Mouse (Mus musculus) heart, embryonic 12.5 days (tissue): ENCODE results near the gene Zc3h14. TPM values are rescaled to one million over a fixed set of nuclear protein-coding genes. Genes with fewer than 3 reads are reported as not detected.

Source experiments
- ATAC-seq: fragments of 200-750 bp; cut with Nextera tagmentation; 2 replicates; pipeline ENCODE4 v1.8.0; 2017; ENCODE audit warnings: moderate TSS enrichment, moderate library complexity; ENCODE audit not compliant: insufficient number of reproducible peaks, low FRiP score
- H3K27ac ChIP-seq: fragments of 300-500 bp; sonication (generic); 2 replicates; pipeline ENCODE4 v1.5.1; 2016; ENCODE audit warnings: mild to moderate bottlenecking, moderate library complexity; ENCODE audit not compliant: poor library complexity, severe bottlenecking
- H3K27me3 ChIP-seq: fragments of 300-500 bp; sonication (generic); replicated peaks from 2 replicates; pipeline ENCODE4 v1.6.1; 2016; ENCODE audit warnings: mild to moderate bottlenecking, moderate library complexity
- H3K36me3 ChIP-seq: fragments of 300-500 bp; sonication (generic); 2 replicates; pipeline ENCODE4 v1.6.1; 2016; ENCODE audit warnings: mild to moderate bottlenecking, moderate library complexity
- H3K4me1 ChIP-seq: fragments of 300-500 bp; sonication (generic); replicated peaks from 2 replicates; pipeline ENCODE4 v1.6.1; 2016; ENCODE audit warnings: mild to moderate bottlenecking
- H3K4me2 ChIP-seq: fragments of 300-500 bp; sonication (generic); 2 replicates; pipeline ENCODE4 v1.6.1; 2016; ENCODE audit warnings: mild to moderate bottlenecking, moderate library complexity
- H3K4me3 ChIP-seq: fragments of 300-500 bp; sonication (generic); 2 replicates; pipeline ENCODE4 v1.5.1; 2016; ENCODE audit warnings: mild to moderate bottlenecking
- H3K9ac ChIP-seq: fragments of 300-500 bp; sonication (generic); 2 replicates; pipeline ENCODE4 v1.6.1; 2016; ENCODE audit warnings: mild to moderate bottlenecking, moderate library complexity
- H3K9me3 ChIP-seq: fragments of 300-500 bp; sonication (generic); replicated peaks from 2 replicates; pipeline ENCODE4 v1.6.1; 2016; ENCODE audit warnings: mild to moderate bottlenecking, moderate library complexity
- WGBS: fragments of 180-500 bp; shearing (Covaris S2); methylation state at CpG from one replicate; pipeline ENCODE4 v1.1.7; 2016; 5-methylcytosine and 5-hydroxymethylcytosine counted together
- polyA plus RNA-seq: library from polyadenylated mRNA; unstranded; fragments of >200 nt; fragmentation: Nextera tagmentation; extraction: Ambion mirVana; gene quantifications from 2 replicates; pipeline ENCODE4 v1.2.1, GENCODE M21; 2016

Gene Zc3h14
- 112 and 117 TPM in 2 replicates for polyA plus RNA-seq

DNA sequence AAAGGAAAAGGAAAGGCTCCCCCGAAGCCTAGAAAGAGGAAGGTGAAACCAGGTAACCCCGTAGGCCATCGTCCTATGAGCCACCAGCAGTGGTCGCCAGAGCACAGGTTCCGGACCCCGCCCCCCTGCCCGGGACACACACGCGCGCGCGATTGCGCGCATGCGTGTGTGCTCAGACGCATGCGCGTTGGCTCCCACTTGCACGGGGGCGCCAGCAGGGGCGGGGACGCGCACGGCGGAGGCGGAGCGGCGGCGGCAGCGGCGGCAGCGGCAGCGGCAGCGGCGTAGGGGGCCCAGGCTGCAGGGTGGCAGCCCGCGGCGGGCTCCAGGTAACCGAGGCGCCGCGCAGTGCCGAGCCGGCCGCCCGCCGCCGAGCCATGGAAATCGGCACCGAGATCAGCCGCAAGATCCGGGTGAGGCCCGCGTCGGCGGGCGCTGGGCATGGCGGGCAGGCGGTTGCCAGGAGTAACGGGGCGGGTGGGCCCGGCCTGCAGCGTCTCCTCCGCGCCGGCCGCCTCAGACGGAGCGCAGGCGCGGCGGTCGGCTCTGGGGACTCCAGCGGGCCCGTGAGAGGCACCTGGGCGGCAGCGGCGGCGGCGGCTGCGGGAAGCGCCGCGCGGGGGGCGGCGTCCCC is at the start of gene Zc3h14:
TSS of gene Zc3h14 (plus strand) at position 219 of the 634 bp plus-strand sequence.
- H3K27ac ChIP-seq = peak within 1 kb of the TSS; percentile 91
- H3K4me1 ChIP-seq = peaks cover 16% of the 10 kb centered on the region
- peak; percentile 95 for ATAC-seq
- under 1% methylated on average over 76 of the region's 87 CpGs for WGBS
- H3K9ac ChIP-seq = peak within 1 kb of the TSS; percentile 95
- H3K4me3 ChIP-seq = peak within 1 kb of the TSS; percentile 96
- no peaks in the 10 kb centered on the region for H3K9me3 ChIP-seq
- 0 out of 2 replicates have a peak, but pooled peaks cover 3% of the 10 kb centered on the region for H3K36me3 ChIP-seq
- H3K4me2 ChIP-seq = peak within 1 kb of the TSS; percentile 87
- H3K27me3 ChIP-seq = no peaks in the 10 kb centered on the region

DNA sequence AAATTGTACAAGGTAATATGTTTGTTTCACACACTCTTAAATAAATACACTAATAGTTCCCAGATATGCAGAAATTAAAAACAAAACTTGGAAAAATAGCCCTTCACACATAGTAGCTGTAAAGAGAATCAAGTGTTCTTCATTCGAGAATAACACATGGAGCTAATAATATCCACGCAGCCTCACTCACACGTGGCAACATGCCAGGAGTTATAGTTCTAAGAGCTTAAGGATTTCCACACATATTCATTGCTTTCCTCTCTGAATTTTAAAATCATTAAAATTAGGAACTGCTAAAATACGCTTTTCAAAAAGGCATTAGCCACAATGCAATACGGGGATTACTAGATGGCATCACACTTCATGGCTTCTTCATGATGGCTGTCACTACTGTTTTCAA is 49.6 kb upstream of the Zc3h14 start:
- Histone ChIP-seq H3K4me3 (no peak overlapping the region), H3K9ac (no peak overlapping the region), H3K4me2 (no peak overlapping the region), H3K9me3 (no peaks in the 10 kb centered on the region), H3K27ac (no peak overlapping the region), H3K36me3 (peaks cover 54% of the 10 kb centered on the region), H3K27me3 (no peaks in the 10 kb centered on the region), H3K4me1 (0 out of 2 replicates have a peak, but pooled peaks cover 3% of the 10 kb centered on the region)
- whole genome bisulfite sequencing = 67% methylated on average over 5 of the region's 5 CpGs
- ATAC-seq = no peak

DNA sequence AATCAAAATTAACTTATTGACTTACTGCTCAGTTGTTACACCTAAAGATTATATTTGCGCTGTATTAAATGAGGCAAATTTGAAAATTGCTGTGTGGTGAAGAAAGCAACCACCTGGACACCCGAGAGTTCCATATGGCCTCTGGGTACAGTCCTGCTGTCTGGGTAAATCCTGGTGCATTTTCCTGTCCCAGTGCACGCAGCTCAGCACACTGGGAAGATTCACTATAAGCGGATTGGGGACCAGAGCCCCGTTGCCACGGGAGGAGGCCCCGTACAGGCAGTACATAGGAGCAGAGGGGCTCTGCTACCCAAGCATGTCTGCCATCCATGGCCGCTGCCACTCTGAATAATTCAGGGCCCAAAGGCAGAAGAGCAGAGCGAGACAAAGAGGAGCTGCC is 45.2 kb upstream of the Zc3h14 start:
- peaks cover 70% of the 10 kb centered on the region for H3K36me3 ChIP-seq
- WGBS = 85% methylated on average over 9 of the region's 9 CpGs
- H3K4me1 ChIP-seq = 0 out of 2 replicates have a peak, but pooled peaks cover 3% of the 10 kb centered on the region
- no peaks in the 10 kb centered on the region for H3K27me3 ChIP-seq
- ATAC-seq = no peak
- H3K9me3 ChIP-seq = no peaks in the 10 kb centered on the region
- no peak overlapping the region for H3K27ac ChIP-seq
- H3K4me2 ChIP-seq = no peak overlapping the region
- H3K9ac ChIP-seq = no peak overlapping the region
- H3K4me3 ChIP-seq = no peak overlapping the region

DNA sequence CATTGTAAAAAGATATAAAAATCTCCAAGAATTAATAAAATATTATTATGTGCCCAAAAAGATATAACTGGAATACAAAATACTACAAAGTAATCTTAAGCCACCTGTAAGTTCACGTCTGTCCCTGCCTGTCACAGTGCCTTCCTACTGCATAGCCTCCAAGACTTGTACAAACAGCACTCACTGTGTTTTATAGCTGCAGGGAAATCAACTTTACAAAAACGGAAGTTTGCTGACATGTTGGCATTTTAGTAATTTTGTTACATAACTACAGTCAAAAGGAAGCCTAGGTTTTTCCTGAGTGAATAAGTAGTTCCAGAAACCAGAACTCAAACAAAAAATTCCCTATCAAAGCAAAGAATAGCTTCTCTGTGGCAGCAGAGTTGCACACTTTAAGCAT is 43.2 kb upstream of the Zc3h14 start:
- Histone ChIP-seq H3K27ac (no peak overlapping the region), H3K36me3 (peaks cover 76% of the 10 kb centered on the region), H3K9me3 (no peaks in the 10 kb centered on the region), H3K4me1 (no peaks in the 10 kb centered on the region), H3K9ac (no peak overlapping the region), H3K27me3 (no peaks in the 10 kb centered on the region), H3K4me3 (no peak overlapping the region), H3K4me2 (no peak overlapping the region)
- 82% methylated on average over 2 of the region's 2 CpGs for WGBS
- no peak for ATAC-seq

DNA sequence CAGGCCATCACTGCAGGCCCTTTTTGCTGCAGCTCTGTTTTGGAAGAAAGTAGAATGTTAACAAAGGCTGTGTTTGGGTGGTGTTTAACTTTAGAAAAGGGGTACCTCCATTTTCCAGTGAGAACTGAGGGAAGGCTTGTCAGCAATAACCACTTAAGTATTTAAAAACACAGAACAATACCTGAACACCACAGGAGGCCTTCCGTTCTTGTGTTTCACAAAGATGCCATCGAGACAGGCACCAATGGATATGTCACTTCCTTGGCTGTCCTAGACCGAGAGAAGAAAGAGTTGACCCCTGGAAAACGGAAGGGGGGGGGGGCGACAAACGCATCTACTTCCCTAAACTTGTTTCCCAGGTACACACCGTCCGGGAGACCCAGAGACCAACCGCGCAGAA is 42.8 kb upstream of the Zc3h14 start:
- Histone ChIP-seq H3K9me3 (no peaks in the 10 kb centered on the region), H3K27ac (no peak overlapping the region), H3K9ac (no peak overlapping the region), H3K27me3 (no peaks in the 10 kb centered on the region), H3K4me3 (no peak overlapping the region), H3K4me1 (no peaks in the 10 kb centered on the region), H3K4me2 (no peak overlapping the region), H3K36me3 (peaks cover 76% of the 10 kb centered on the region)
- no peak for ATAC-seq
- 84% methylated on average over 10 of the region's 10 CpGs for WGBS

DNA sequence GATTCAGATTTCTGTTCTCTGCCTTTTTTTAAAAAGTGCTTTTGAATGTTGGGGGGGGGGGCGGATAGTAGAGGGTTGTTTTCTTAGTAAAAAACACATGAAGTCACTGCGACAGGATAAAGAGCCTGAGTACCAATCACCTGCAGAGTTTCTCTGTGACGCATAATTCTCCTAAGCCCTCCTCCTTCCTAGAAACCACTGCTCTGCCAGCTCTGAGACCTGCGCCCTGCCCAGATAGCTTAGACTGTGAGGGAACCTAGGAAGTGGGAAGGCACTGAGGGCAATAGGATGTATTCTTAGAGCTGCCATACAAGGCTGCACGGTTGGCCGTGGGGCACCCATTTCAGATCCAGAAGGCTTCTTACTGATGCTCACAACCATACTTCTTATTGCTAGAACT is 33.9 kb upstream of the Zc3h14 start:
- no peaks in the 10 kb centered on the region for H3K27me3 ChIP-seq
- H3K27ac ChIP-seq = no peak overlapping the region
- 68% methylated on average over 6 of the region's 6 CpGs for WGBS
- H3K4me2 ChIP-seq = no peak overlapping the region
- H3K9ac ChIP-seq = no peak overlapping the region
- H3K36me3 ChIP-seq = peaks cover 14% of the 10 kb centered on the region
- H3K4me3 ChIP-seq = no peak overlapping the region
- no peaks in the 10 kb centered on the region for H3K9me3 ChIP-seq
- ATAC-seq = no peak
- peaks cover 30% of the 10 kb centered on the region for H3K4me1 ChIP-seq

DNA sequence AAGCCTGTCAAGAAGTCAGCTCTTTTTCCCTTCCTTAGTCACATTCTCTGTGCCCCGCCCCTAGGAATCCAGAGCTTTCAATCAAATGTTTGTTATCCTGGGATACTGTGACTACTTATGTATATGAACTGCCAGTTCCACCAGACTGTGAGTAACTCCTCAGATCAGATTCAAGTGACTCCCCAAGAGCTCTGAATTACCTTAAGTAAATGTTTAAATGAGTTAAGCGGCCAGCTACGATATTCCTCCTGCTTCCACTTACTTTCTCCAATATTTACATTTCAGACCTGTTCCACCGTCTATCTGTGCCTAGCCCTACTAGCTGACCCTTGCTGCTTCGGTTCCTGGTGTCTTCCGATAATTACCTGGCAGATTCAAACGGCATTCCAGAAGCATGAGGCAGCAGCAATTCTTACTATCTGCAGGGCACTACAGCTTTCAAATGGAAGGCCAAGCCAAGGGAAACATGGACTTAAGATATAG is 33.1 kb upstream of the Zc3h14 start:
- peaks cover 7% of the 10 kb centered on the region for H3K36me3 ChIP-seq
- WGBS = 22% methylated on average over 7 of the region's 7 CpGs
- H3K9ac ChIP-seq = no peak overlapping the region
- no peaks in the 10 kb centered on the region for H3K9me3 ChIP-seq
- ATAC-seq = no peak
- H3K4me3 ChIP-seq = no peak overlapping the region
- peaks cover 30% of the 10 kb centered on the region for H3K4me1 ChIP-seq
- H3K27ac ChIP-seq = 0 out of 2 replicates have a peak overlapping the region, but pooled peaks have one; percentile 64
- H3K27me3 ChIP-seq = no peaks in the 10 kb centered on the region
- no peak overlapping the region for H3K4me2 ChIP-seq

DNA sequence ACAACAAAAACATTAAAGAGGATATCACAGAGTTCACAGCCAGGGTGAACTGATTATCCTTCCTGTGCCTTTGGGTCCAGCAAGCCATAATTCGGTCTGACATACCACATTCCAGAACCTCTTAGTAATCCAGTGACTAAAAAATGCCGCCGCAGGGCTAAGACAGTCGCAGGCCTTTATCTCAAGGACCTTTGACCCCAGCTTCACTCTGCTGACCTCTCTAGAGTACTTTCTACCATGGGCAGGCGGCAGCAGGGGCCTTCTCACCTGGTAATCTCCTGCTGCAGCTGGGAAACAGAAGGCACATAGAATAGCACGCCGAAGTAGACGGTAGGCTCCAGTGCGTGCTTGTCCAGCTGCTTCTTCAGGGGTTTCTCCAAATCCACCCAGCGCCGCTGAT is 32.0 kb upstream of the Zc3h14 start:
- no peak overlapping the region for H3K9ac ChIP-seq

DNA sequence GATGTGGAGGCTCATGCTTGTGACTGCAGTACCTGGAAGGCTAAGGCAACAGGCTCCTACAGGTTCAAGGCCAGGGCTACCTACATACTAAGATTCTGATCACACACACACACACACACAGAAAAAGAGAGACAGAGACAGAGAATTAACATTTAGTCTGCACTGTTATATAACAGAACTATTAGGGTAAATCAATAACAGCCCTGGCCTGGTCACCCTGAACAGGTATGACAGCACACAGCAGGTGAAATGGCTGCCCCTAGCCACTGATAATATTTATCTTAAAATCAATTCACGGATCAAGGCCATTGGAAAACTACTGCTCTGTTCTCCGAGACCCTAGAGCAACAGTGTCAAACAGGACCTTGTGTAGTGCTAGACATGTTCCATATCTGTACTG is 30.6 kb upstream of the Zc3h14 start:
- ATAC-seq = no peak
- Histone ChIP-seq H3K4me1 (peaks cover 38% of the 10 kb centered on the region), H3K9ac (no peak overlapping the region), H3K27me3 (no peaks in the 10 kb centered on the region), H3K4me3 (no peak overlapping the region), H3K36me3 (no peaks in the 10 kb centered on the region), H3K9me3 (no peaks in the 10 kb centered on the region), H3K27ac (no peak overlapping the region), H3K4me2 (no peak overlapping the region)
- 83% methylated on average over 2 of the region's 2 CpGs for WGBS

More for the DNA sequence above, 32.0 kb upstream of the Zc3h14 start:
- Histone ChIP-seq H3K4me2 (peak overlapping the region; percentile 7; the same call in 1 of the 2 replicates), H3K36me3 (no peaks in the 10 kb centered on the region), H3K4me1 (peaks cover 30% of the 10 kb centered on the region), H3K27me3 (no peaks in the 10 kb centered on the region), H3K27ac (peak overlapping the region; percentile 6; the same call in 1 of the 2 replicates), H3K4me3 (no peak overlapping the region), H3K9me3 (no peaks in the 10 kb centered on the region)
- ATAC-seq = no peak
- 12% methylated on average over 11 of the region's 11 CpGs for WGBS

DNA sequence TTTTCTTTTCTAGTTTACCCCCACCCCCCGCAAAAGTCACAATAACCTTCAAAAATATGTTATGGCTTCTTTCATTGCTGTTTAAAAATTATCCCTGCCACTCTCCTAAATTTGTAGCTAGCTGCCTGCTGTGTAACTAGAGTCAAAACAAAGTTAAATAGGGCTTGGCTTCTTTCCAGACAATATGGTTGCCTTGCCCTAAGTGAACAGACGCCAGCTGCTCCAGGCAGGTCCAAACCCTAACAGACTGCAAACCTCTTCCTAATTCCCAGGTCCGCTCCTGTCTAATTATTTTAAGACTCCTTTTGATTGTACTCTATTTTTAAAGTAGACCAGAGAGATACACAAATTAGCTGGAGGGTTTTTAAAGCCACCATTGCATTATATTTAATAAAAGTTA is 26.1 kb upstream of the Zc3h14 start:
- 64% methylated on average over 3 of the region's 3 CpGs for WGBS
- 0 out of 2 replicates have a peak, but pooled peaks cover 5% of the 10 kb centered on the region for H3K9me3 ChIP-seq
- H3K9ac ChIP-seq = no peak overlapping the region
- H3K4me1 ChIP-seq = peaks cover 10% of the 10 kb centered on the region
- H3K4me2 ChIP-seq = no peak overlapping the region
- no peak overlapping the region for H3K4me3 ChIP-seq
- peaks cover 9% of the 10 kb centered on the region for H3K36me3 ChIP-seq
- no peaks in the 10 kb centered on the region for H3K27me3 ChIP-seq
- no peak overlapping the region for H3K27ac ChIP-seq
- ATAC-seq = no peak

DNA sequence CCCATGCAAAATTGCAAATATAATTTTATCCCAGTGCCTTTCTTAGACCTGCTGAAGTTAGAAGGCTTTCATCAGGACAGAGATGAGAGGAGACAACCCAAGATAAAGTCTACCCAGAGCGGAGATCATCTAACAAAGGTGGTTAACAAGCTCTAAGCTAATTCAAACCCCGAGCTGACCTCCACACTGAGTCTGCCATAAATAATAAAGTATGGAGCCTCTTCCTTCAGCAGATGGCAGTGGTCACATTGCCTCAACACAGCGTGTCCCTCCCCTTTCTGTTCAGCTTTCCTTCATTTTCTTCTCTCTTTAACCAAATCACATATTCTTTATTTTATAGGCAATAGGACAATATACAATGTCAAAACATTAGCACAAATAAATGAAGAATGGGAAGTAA is 25.7 kb upstream of the Zc3h14 start:
- H3K4me2 ChIP-seq = no peak overlapping the region
- H3K9ac ChIP-seq = no peak overlapping the region
- H3K36me3 ChIP-seq = peaks cover 9% of the 10 kb centered on the region
- no peak for ATAC-seq
- no peaks in the 10 kb centered on the region for H3K27me3 ChIP-seq
- H3K4me1 ChIP-seq = peaks cover 8% of the 10 kb centered on the region
- H3K9me3 ChIP-seq = 0 out of 2 replicates have a peak, but pooled peaks cover 5% of the 10 kb centered on the region
- H3K27ac ChIP-seq = no peak overlapping the region
- H3K4me3 ChIP-seq = no peak overlapping the region
- 74% methylated on average over 3 of the region's 3 CpGs for WGBS
